9 mouse cellular contexts compared by ENCODE assay signal in the genomic region with DNA sequence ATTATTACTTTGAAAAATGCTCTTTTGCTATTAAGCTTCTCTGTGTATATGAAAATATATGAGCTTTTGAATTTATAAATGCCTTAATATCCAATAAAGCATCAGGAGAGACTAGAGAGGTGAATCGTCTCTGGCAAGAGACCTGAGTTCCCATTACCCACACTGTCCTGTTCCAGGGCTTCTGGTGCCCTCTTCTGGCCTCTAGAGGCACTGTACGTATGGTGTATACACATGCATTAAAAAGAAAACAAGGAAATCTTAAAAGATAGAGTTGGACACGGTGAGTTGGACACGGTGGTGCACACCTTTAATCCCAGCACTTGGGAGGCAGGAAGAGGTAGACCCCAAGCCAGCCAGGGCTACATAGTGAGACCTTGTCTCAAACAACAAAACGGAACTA. TPM values are rescaled to one million over a fixed set of nuclear protein-coding genes. Genes with fewer than 3 reads are reported as not detected.
DNase-seq lines count a peak whose midpoint lies in the region; ATAC-seq lines count a peak whose summit lies in the region.
"Had no signal": no experiment of that assay in that cellular context is flagged by ENCODE, and none has a peak within 500 bp of the region (broad histone marks: within the 10 kb centered on the region; RNA-seq: fewer than 3 reads in every experiment).

No protein-coding gene starts in this region.

- no peak overlapping the region for H3K4me2 ChIP-seq in neural tube, embryonic 15.5 days
- no peak overlapping the region for H3K4me2 ChIP-seq in intestine, embryonic 14.5 days (ENCODE audit: low read length)
- no peak overlapping the region for H3K4me2 ChIP-seq in liver, embryonic 16.5 days (ENCODE audit: low read depth, low read length)
- no peak overlapping the region for H3K4me2 ChIP-seq in neural tube, embryonic 14.5 days (ENCODE audit: low read depth, low read length)
- H3K4me2 ChIP-seq: neural tube, embryonic 13.5 days had no signal

- H3K4me3 ChIP-seq in neural tube, embryonic 15.5 days (replicated peaks), result no peak overlapping the region
- H3K4me3 ChIP-seq in intestine, embryonic 14.5 days (ENCODE audit: low read depth, low read length), result no peak overlapping the region
- no peak overlapping the region for H3K4me3 ChIP-seq in liver, embryonic 16.5 days (ENCODE audit: low read depth, low read length)
- no peak overlapping the region for H3K4me3 ChIP-seq in neural tube, embryonic 14.5 days (ENCODE audit: low read depth, low read length)
- H3K4me3 ChIP-seq: neural tube, embryonic 13.5 days had no signal

- no peaks in the 10 kb centered on the region for H3K4me1 ChIP-seq in neural tube, embryonic 15.5 days
- H3K4me1 ChIP-seq in intestine, embryonic 14.5 days (replicated peaks; ENCODE audit: control insufficient read depth, insufficient read depth, low read length), result no peaks in the 10 kb centered on the region
- H3K4me1 ChIP-seq in liver, embryonic 16.5 days (ENCODE audit: control insufficient read depth, low read depth, low read length), result no peaks in the 10 kb centered on the region
- H3K4me1 ChIP-seq in neural tube, embryonic 14.5 days (ENCODE audit: control insufficient read depth, insufficient read depth, low read length), result no peaks in the 10 kb centered on the region
- H3K4me1 ChIP-seq: neural tube, embryonic 13.5 days had no signal

- peaks cover 48% of the 10 kb centered on the region for H3K36me3 ChIP-seq in neural tube, embryonic 15.5 days
- peaks cover 4% of the 10 kb centered on the region; the same call in 1 of the 2 replicates for H3K36me3 ChIP-seq in intestine, embryonic 14.5 days (ENCODE audit: control insufficient read depth, insufficient read depth, low read length)
- no peaks in the 10 kb centered on the region for H3K36me3 ChIP-seq in liver, embryonic 16.5 days (ENCODE audit: control insufficient read depth, insufficient read depth)
- peaks cover 22% of the 10 kb centered on the region for H3K36me3 ChIP-seq in neural tube, embryonic 14.5 days (ENCODE audit: control insufficient read depth, insufficient read depth, low read length)

- no peaks in the 10 kb centered on the region for H3K9me3 ChIP-seq in neural tube, embryonic 15.5 days (replicated peaks)
- no peaks in the 10 kb centered on the region for H3K9me3 ChIP-seq in intestine, embryonic 14.5 days (ENCODE audit: control insufficient read depth, low read length)
- no peaks in the 10 kb centered on the region for H3K9me3 ChIP-seq in liver, embryonic 16.5 days (replicated peaks; ENCODE audit: control insufficient read depth, low read length)
- no peaks in the 10 kb centered on the region for H3K9me3 ChIP-seq in neural tube, embryonic 14.5 days (ENCODE audit: control insufficient read depth, low read length)
- H3K9me3 ChIP-seq: neural tube, embryonic 13.5 days had no signal

- no peaks in the 10 kb centered on the region for H3K27me3 ChIP-seq in neural tube, embryonic 15.5 days (replicated peaks)
- H3K27me3 ChIP-seq in intestine, embryonic 14.5 days (replicated peaks; ENCODE audit: control insufficient read depth, insufficient read depth, low read length), result no peaks in the 10 kb centered on the region
- H3K27me3 ChIP-seq in liver, embryonic 16.5 days (ENCODE audit: control insufficient read depth, insufficient read depth, low read depth, low read length), result no peaks in the 10 kb centered on the region
- H3K27me3 ChIP-seq in neural tube, embryonic 14.5 days (ENCODE audit: control insufficient read depth, insufficient read depth, low read length), result no peaks in the 10 kb centered on the region
- H3K27me3 ChIP-seq: neural tube, embryonic 13.5 days had no signal

- ATAC-seq in neural tube, embryonic 15.5 days (ENCODE audit: low FRiP score), result no peak
- ATAC-seq in activated CD4-positive, CD25-positive, alpha-beta regulatory T cell, adult 4 months, result peak; percentile 72
- peak; percentile 79 for ATAC-seq in erythroid progenitor cell, adult 5-6 weeks (replicated peaks; ENCODE audit: low FRiP score, poor library complexity, severe bottlenecking)
- peak; percentile 58; the same call in 1 of the 2 replicates for ATAC-seq in intestine, embryonic 14.5 days (replicated peaks; ENCODE audit: low FRiP score, low TSS enrichment, low read depth)
- ATAC-seq in liver, embryonic 16.5 days (ENCODE audit: low read depth), result 0 out of 2 replicates have a peak, but pooled peaks have one; percentile 62
- ATAC-seq in neural tube, embryonic 14.5 days (ENCODE audit: low read depth), result peak; percentile 54; the same call in 1 of the 2 replicates

- DNase-seq in neural tube, embryonic 10.5 days (ENCODE audit: extremely low spot score, low spot score), result peak; percentile 31
- DNase-seq in intestine, embryonic 14.5 days (ENCODE audit: low spot score), result no peak
- DNase-seq in thymus, postnatal 10 days (ENCODE audit: low spot score in 2 of 2), result peak; percentile 33 to 69

- 35% methylated on average over 5 of the region's 5 CpGs for WGBS in neural tube, embryonic 15.5 days
- 36% methylated on average over 5 of the region's 5 CpGs for WGBS in intestine, embryonic 14.5 days
- WGBS in liver, embryonic 16.5 days (ENCODE audit: insufficient replicate concordance), result 19% methylated on average over 5 of the region's 5 CpGs
- 37% methylated on average over 5 of the region's 5 CpGs for WGBS in neural tube, embryonic 14.5 days

- no peak overlapping the region for H3K9ac ChIP-seq in neural tube, embryonic 15.5 days (replicated peaks)
- no peak overlapping the region for H3K9ac ChIP-seq in intestine, embryonic 14.5 days (ENCODE audit: low read length)
- no peak overlapping the region for H3K9ac ChIP-seq in liver, embryonic 16.5 days (ENCODE audit: low read depth, low read length)
- no peak overlapping the region for H3K9ac ChIP-seq in neural tube, embryonic 14.5 days (replicated peaks; ENCODE audit: low read depth, low read length)
- H3K9ac ChIP-seq: neural tube, embryonic 13.5 days had no signal

- H3K27ac ChIP-seq in neural tube, embryonic 15.5 days (replicated peaks), result no peak overlapping the region
- H3K27ac ChIP-seq in intestine, embryonic 14.5 days (ENCODE audit: low read depth), result no peak overlapping the region
- H3K27ac ChIP-seq in liver, embryonic 16.5 days (ENCODE audit: low read length), result no peak overlapping the region
- H3K27ac ChIP-seq in neural tube, embryonic 14.5 days (ENCODE audit: low read depth, low read length), result no peak overlapping the region
- H3K27ac ChIP-seq: neural tube, embryonic 13.5 days had no signal

RNA-seq across cellular contexts. Expression of gene Dlat, which starts 11.1 kb away (rescaled TPM):
- 58.6 and 61.7 TPM in 2 replicates for polyA plus RNA-seq in neural tube, embryonic 15.5 days (2015; fragmentation: Nextera tagmentation; extraction: Ambion mirVana)
- 10 to 100 TPM; 15.8 to 18.2 TPM for polyA plus RNA-seq in activated CD4-positive, CD25-positive, alpha-beta regulatory T cell, adult 4 months (2017; shearing (Covaris generic))
- 8.0 and 12.3 TPM in 2 replicates for total RNA-seq in erythroid progenitor cell, adult 5-6 weeks (2015; ENCODE audit: low replicate concordance)
- 6.9 and 15.3 TPM in 2 replicates for total RNA-seq in erythroid progenitor cell, adult 5-6 weeks (2017; ENCODE audit: low replicate concordance)
- 52.9 and 60.9 TPM in 2 replicates for polyA plus RNA-seq in intestine, embryonic 14.5 days (2014; fragmentation: Nextera tagmentation; extraction: Ambion mirVana)
- polyA plus RNA-seq in liver, embryonic 16.5 days (2015; fragmentation: Nextera tagmentation; extraction: Ambion mirVana), result 21.6 and 22.5 TPM in 2 replicates
- 65.1 and 67.2 TPM in 2 replicates for polyA plus RNA-seq in neural tube, embryonic 14.5 days (2014; fragmentation: Nextera tagmentation; extraction: Ambion mirVana)

RNA-seq across cellular contexts. Expression of gene Nkapd1, which starts 53.4 kb away (rescaled TPM):
- polyA plus RNA-seq in neural tube, embryonic 15.5 days (2015; fragmentation: Nextera tagmentation; extraction: Ambion mirVana), result 18.0 and 18.1 TPM in 2 replicates
- 10 to 100 TPM; 19.5 to 27.7 TPM for polyA plus RNA-seq in activated CD4-positive, CD25-positive, alpha-beta regulatory T cell, adult 4 months (2017; shearing (Covaris generic))
- total RNA-seq in erythroid progenitor cell, adult 5-6 weeks (2015; ENCODE audit: low replicate concordance), result 11.3 and 16.9 TPM in 2 replicates
- 7.2 and 11.9 TPM in 2 replicates for total RNA-seq in erythroid progenitor cell, adult 5-6 weeks (2017; ENCODE audit: low replicate concordance)
- polyA plus RNA-seq in intestine, embryonic 14.5 days (2014; fragmentation: Nextera tagmentation; extraction: Ambion mirVana), result 20.7 and 24.7 TPM in 2 replicates
- polyA plus RNA-seq in liver, embryonic 16.5 days (2015; fragmentation: Nextera tagmentation; extraction: Ambion mirVana), result 5.8 and 5.9 TPM in 2 replicates
- 21.9 and 24.5 TPM in 2 replicates for polyA plus RNA-seq in neural tube, embryonic 14.5 days (2014; fragmentation: Nextera tagmentation; extraction: Ambion mirVana)

RNA-seq across cellular contexts. Expression of gene Pih1d2, which starts 53.6 kb away (rescaled TPM):
- 4.1 and 4.6 TPM in 2 replicates for polyA plus RNA-seq in neural tube, embryonic 15.5 days (2015; fragmentation: Nextera tagmentation; extraction: Ambion mirVana)
- under 1 TPM; 0.36 to 0.43 TPM for polyA plus RNA-seq in activated CD4-positive, CD25-positive, alpha-beta regulatory T cell, adult 4 months (2017; shearing (Covaris generic))
- total RNA-seq in erythroid progenitor cell, adult 5-6 weeks (2015; ENCODE audit: low replicate concordance), result not detected in 2 replicates
- 0.64 TPM in 1 of 2 replicates, not detected in the other for total RNA-seq in erythroid progenitor cell, adult 5-6 weeks (2017; ENCODE audit: low replicate concordance)
- 2.3 and 3.8 TPM in 2 replicates for polyA plus RNA-seq in intestine, embryonic 14.5 days (2014; fragmentation: Nextera tagmentation; extraction: Ambion mirVana)
- 0.55 and 0.90 TPM in 2 replicates for polyA plus RNA-seq in liver, embryonic 16.5 days (2015; fragmentation: Nextera tagmentation; extraction: Ambion mirVana)
- 4.4 and 5.5 TPM in 2 replicates for polyA plus RNA-seq in neural tube, embryonic 14.5 days (2014; fragmentation: Nextera tagmentation; extraction: Ambion mirVana)
